Mouse (Mus musculus) C2C12 (cell line): ENCODE results near the gene Sun1.

Experiments used
- CEBPB ChIP-seq: IDR thresholded peaks from one replicate; pipeline ENCODE4 v1.6.1; 2011; ENCODE audit warnings: low read depth, mild to moderate bottlenecking, control low read depth, moderate library complexity
- CTCF ChIP-seq: IDR thresholded peaks from one replicate; pipeline ENCODE4 v1.5.1; 2011; ENCODE audit not compliant: control insufficient read depth, insufficient read depth, insufficient read length
- FOSL1 ChIP-seq: IDR thresholded peaks from one replicate; pipeline ENCODE4 v1.8.0; 2011; ENCODE audit warnings: mild to moderate bottlenecking, low read length; ENCODE audit not compliant: poor library complexity, insufficient read depth, severe bottlenecking
- MAX ChIP-seq: IDR thresholded peaks from one replicate; pipeline ENCODE4 v1.6.1; 2011; ENCODE audit warnings: mild to moderate bottlenecking, control low read depth

- TF ChIP-seq CTCF (no peak), CEBPB (no peak), FOSL1 (no peak), MAX (no peak)
These were observed 15.7 kb downstream of the Sun1 start for GRCm38 (mm10) chr5:139216121-139216520.
